Mouse (Mus musculus): ENCODE measurements at regions not wholly inside any gene's neighbourhood (a gene's known extent, or its start where the extent isn't known, plus 50 kb on each side); places are given as distances from the start of the nearest gene placed in this dataset.

DNA sequence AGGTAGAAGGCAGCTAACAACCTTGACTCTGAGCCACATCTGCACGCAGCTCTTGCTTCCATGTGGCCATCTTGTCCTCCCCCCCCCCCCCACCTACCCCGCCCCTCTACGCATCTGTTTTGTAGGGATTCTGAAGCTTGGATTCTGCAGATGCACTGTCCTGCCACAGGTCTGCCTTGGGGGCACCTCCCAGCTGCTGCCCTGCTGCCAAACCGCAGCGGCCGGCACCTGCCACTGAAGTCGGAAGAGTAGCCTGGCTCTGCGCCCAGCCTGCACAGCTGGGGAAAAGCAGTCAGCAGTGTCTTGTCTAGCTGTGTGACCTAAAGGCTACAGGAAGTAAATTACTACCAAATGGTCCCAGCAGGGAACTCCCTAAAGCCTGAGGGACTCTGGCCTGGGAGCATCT lies 119.3 kb downstream of the Ddx1 start:
- H3K9ac ChIP-seq (ENCODE audit: control insufficient read depth, low read depth, low read length, poor library complexity, severe bottlenecking) = no peak overlapping the region
- H3K9me3 ChIP-seq (replicated peaks; ENCODE audit: insufficient read depth, low read length) = no peaks in the 10 kb centered on the region
- no peaks in the 10 kb centered on the region; a peak in 1 of 4 replicates for H3K27me3 ChIP-seq (ENCODE audit: control insufficient read depth in 1 of 2, insufficient read depth in 2 of 2, low read length in 2 of 2)
- no peak overlapping the region for H3K4me3 ChIP-seq (ENCODE audit: control insufficient read depth in 1 of 2, insufficient read depth in 1 of 2, low read depth in 2 of 2, low read length in 2 of 2)
- no peak for DNase-seq (ENCODE audit: low read depth, low spot score)
- no peak overlapping the region for H3K27ac ChIP-seq (ENCODE audit: control insufficient read depth, low read depth, low read length)
- H3K36me3 ChIP-seq (ENCODE audit: control insufficient read depth in 1 of 2, insufficient read depth in 2 of 2, low read length in 2 of 2) = no peaks in the 10 kb centered on the region
- H3K79me2 ChIP-seq (ENCODE audit: control insufficient read depth, insufficient read depth, low read length, poor library complexity) = no peaks in the 10 kb centered on the region
- no peaks in the 10 kb centered on the region for H3K4me1 ChIP-seq (ENCODE audit: control insufficient read depth in 1 of 2, insufficient read depth in 2 of 2, low read length in 2 of 2)
- no peak for TF ChIP-seq UBTF (IDR thresholded peaks at IDR 0.05; ENCODE audit: borderline replicate concordance, insufficient read depth, low read depth, low read length)
- TF ChIP-seq MAX (IDR thresholded peaks at IDR 0.05; ENCODE audit: low read length) = no peak
- no peak for TF ChIP-seq ZMIZ1 (IDR thresholded peaks at IDR 0.05; ENCODE audit: low read depth, low read length)
- TF ChIP-seq MAZ (IDR thresholded peaks at IDR 0.05; ENCODE audit: low read depth, low read length) = no peak
- no peak for TF ChIP-seq SIN3A (IDR thresholded peaks at IDR 0.05; ENCODE audit: low read length)
- TF ChIP-seq EP300 (IDR thresholded peaks at IDR 0.05; ENCODE audit: low read depth in 1 of 2, low read length in 2 of 2) = no peak
- TF ChIP-seq ETS1 (IDR thresholded peaks at IDR 0.05; ENCODE audit: low read depth, low read length) = no peak
- TF ChIP-seq RCOR1 (IDR thresholded peaks at IDR 0.05; ENCODE audit: low read depth, low read length) = no peak
- TF ChIP-seq POLR2AphosphoS5 (IDR thresholded peaks at IDR 0.05; ENCODE audit: borderline replicate concordance, low read depth, low read length) = no peak
- TF ChIP-seq RAD21 (IDR thresholded peaks at IDR 0.05; ENCODE audit: low read depth, low read length) = no peak
- no peak for TF ChIP-seq TBP (IDR thresholded peaks at IDR 0.05; ENCODE audit: low read depth, low read length)

DNA sequence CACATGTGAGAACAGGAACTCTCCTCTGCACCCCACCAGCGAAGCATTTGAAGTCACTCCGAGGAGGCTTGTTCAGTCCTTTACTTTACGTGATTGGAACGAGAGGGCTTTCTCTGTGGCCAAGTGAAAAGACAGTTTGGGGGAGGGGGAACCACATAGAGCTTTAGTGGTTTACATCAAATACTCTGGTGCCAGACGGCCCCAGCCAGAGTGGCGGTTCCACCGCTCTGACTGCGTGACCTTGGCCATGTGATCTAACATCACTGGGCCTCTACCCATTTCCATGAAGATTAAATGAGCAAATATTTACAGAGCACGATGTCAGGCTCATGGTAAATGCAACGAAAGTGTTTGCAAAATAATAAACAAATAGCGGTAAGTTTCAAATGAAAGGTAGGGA lies 121.6 kb downstream of the Ddx1 start:
- Histone ChIP-seq H3K9me3 (replicated peaks; ENCODE audit: insufficient read depth, low read length) (no peaks in the 10 kb centered on the region), H3K36me3 (ENCODE audit: control insufficient read depth in 1 of 2, insufficient read depth in 2 of 2, low read length in 2 of 2) (no peaks in the 10 kb centered on the region), H3K9ac (ENCODE audit: control insufficient read depth, low read depth, low read length, poor library complexity, severe bottlenecking) (no peak overlapping the region), H3K4me3 (ENCODE audit: control insufficient read depth in 1 of 2, insufficient read depth in 1 of 2, low read depth in 2 of 2, low read length in 2 of 2) (no peak overlapping the region), H3K27ac (ENCODE audit: control insufficient read depth, low read depth, low read length) (no peak overlapping the region), H3K4me1 (ENCODE audit: control insufficient read depth in 1 of 2, insufficient read depth in 2 of 2, low read length in 2 of 2) (no peaks in the 10 kb centered on the region), H3K79me2 (ENCODE audit: control insufficient read depth, insufficient read depth, low read length, poor library complexity) (no peaks in the 10 kb centered on the region), H3K27me3 (ENCODE audit: control insufficient read depth in 1 of 2, insufficient read depth in 2 of 2, low read length in 2 of 2) (no peaks in the 10 kb centered on the region; a peak in 1 of 4 replicates)
- TF ChIP-seq RAD21 (IDR thresholded peaks at IDR 0.05; ENCODE audit: low read depth, low read length) = no peak
- no peak for TF ChIP-seq EP300 (IDR thresholded peaks at IDR 0.05; ENCODE audit: low read depth in 1 of 2, low read length in 2 of 2)
- TF ChIP-seq ELF1 (IDR thresholded peaks at IDR 0.05; ENCODE audit: low read depth, low read length) = no peak
- no peak for TF ChIP-seq ETS1 (IDR thresholded peaks at IDR 0.05; ENCODE audit: low read depth, low read length)
- TF ChIP-seq MYB (IDR thresholded peaks at IDR 0.05; ENCODE audit: low read depth, low read length) = no peak
- no peak for DNase-seq (ENCODE audit: low read depth, low spot score)

- TF ChIP-seq EP300 (IDR thresholded peaks at IDR 0.05; ENCODE audit: low read depth in 1 of 2, low read length in 2 of 2) (no peak), ELF1 (IDR thresholded peaks at IDR 0.05; ENCODE audit: low read depth, low read length) (no peak), MAZ (IDR thresholded peaks at IDR 0.05; ENCODE audit: low read depth, low read length) (no peak), POLR2AphosphoS2 (IDR thresholded peaks at IDR 0.05; ENCODE audit: low read length) (no peak), ETS1 (IDR thresholded peaks at IDR 0.05; ENCODE audit: low read depth, low read length) (no peak)
- H3K4me3 ChIP-seq (ENCODE audit: control insufficient read depth in 1 of 2, insufficient read depth in 1 of 2, low read depth in 2 of 2, low read length in 2 of 2) = no peak overlapping the region
- no peak overlapping the region for H3K9ac ChIP-seq (ENCODE audit: control insufficient read depth, low read depth, low read length, poor library complexity, severe bottlenecking)
- no peak overlapping the region for H3K27ac ChIP-seq (ENCODE audit: control insufficient read depth, low read depth, low read length)
- H3K9me3 ChIP-seq (replicated peaks; ENCODE audit: insufficient read depth, low read length) = no peaks in the 10 kb centered on the region
- H3K27me3 ChIP-seq (ENCODE audit: control insufficient read depth in 1 of 2, insufficient read depth in 2 of 2, low read length in 2 of 2) = no peaks in the 10 kb centered on the region; a peak in 1 of 4 replicates
- H3K4me1 ChIP-seq (ENCODE audit: control insufficient read depth in 1 of 2, insufficient read depth in 2 of 2, low read length in 2 of 2) = no peaks in the 10 kb centered on the region
- H3K79me2 ChIP-seq (ENCODE audit: control insufficient read depth, insufficient read depth, low read length, poor library complexity) = no peaks in the 10 kb centered on the region
- H3K36me3 ChIP-seq (ENCODE audit: control insufficient read depth in 1 of 2, insufficient read depth in 2 of 2, low read length in 2 of 2) = no peaks in the 10 kb centered on the region
- DNase-seq (ENCODE audit: low read depth, low spot score) = no peak
Measured at GRCm38 (mm10) chr12:13125054-13125453, 124.0 kb downstream of the Ddx1 start.

Measured in MEL (cell line).